Mouse (Mus musculus): Measurements from ENCODE around the gene Lrguk. TPM values are rescaled to one million over a fixed set of nuclear protein-coding genes. Genes with fewer than 3 reads are reported as not detected.

The Lrguk gene
- total RNA-seq, 2 experiments from 2014 or later = 0.44 TPM; not detected in 1

GRCm38 (mm10) chr6:34046551-34047186 lies 17.4 kb downstream of the Lrguk start:
- ATAC-seq (replicated peaks; ENCODE audit: low FRiP score, low TSS enrichment, poor library complexity, severe bottlenecking) = no peak

- no peak for ATAC-seq (replicated peaks; ENCODE audit: low FRiP score, low TSS enrichment, poor library complexity, severe bottlenecking)
These were observed 20.2 kb downstream of the Lrguk start for GRCm38 (mm10) chr6:34049433-34049832.

GRCm38 (mm10) chr6:34059741-34060140 lies 30.5 kb downstream of the Lrguk start:
- ATAC-seq (replicated peaks; ENCODE audit: low FRiP score, low TSS enrichment, poor library complexity, severe bottlenecking) = no peak

GRCm38 (mm10) chr6:34066790-34067189 lies 37.5 kb downstream of the Lrguk start:
- ATAC-seq (replicated peaks; ENCODE audit: low FRiP score, low TSS enrichment, poor library complexity, severe bottlenecking) = no peak

GRCm38 (mm10) chr6:34067271-34067670 lies 38.0 kb downstream of the Lrguk start:
- ATAC-seq (replicated peaks; ENCODE audit: low FRiP score, low TSS enrichment, poor library complexity, severe bottlenecking) = no peak

- ATAC-seq (replicated peaks; ENCODE audit: low FRiP score, low TSS enrichment, poor library complexity, severe bottlenecking) = no peak
These were observed 42.7 kb downstream of the Lrguk start for GRCm38 (mm10) chr6:34071936-34072335.

- no peak for ATAC-seq (replicated peaks; ENCODE audit: low FRiP score, low TSS enrichment, poor library complexity, severe bottlenecking)
These were observed 44.7 kb downstream of the Lrguk start for GRCm38 (mm10) chr6:34073931-34074442.

- ATAC-seq (replicated peaks; ENCODE audit: low FRiP score, low TSS enrichment, poor library complexity, severe bottlenecking) = no peak
These were observed 46.3 kb downstream of the Lrguk start for GRCm38 (mm10) chr6:34075520-34075919.

GRCm38 (mm10) chr6:34083471-34083870 lies 54.2 kb downstream of the Lrguk start:
- no peak for ATAC-seq (replicated peaks; ENCODE audit: low FRiP score, low TSS enrichment, poor library complexity, severe bottlenecking)

- ATAC-seq (replicated peaks; ENCODE audit: low FRiP score, low TSS enrichment, poor library complexity, severe bottlenecking) = no peak
These were observed 58.5 kb downstream of the Lrguk start for GRCm38 (mm10) chr6:34087701-34088100.

- no peak for ATAC-seq (replicated peaks; ENCODE audit: low FRiP score, low TSS enrichment, poor library complexity, severe bottlenecking)
These were observed 59.7 kb downstream of the Lrguk start for GRCm38 (mm10) chr6:34088986-34089385.

GRCm38 (mm10) chr6:34091537-34091936 lies 62.3 kb downstream of the Lrguk start:
- no peak for ATAC-seq (replicated peaks; ENCODE audit: low FRiP score, low TSS enrichment, poor library complexity, severe bottlenecking)

GRCm38 (mm10) chr6:34096274-34096673 lies 67.0 kb downstream of the Lrguk start:
- no peak for ATAC-seq (replicated peaks; ENCODE audit: low FRiP score, low TSS enrichment, poor library complexity, severe bottlenecking)

GRCm38 (mm10) chr6:34096905-34097304 lies 67.7 kb downstream of the Lrguk start:
- no peak for ATAC-seq (replicated peaks; ENCODE audit: low FRiP score, low TSS enrichment, poor library complexity, severe bottlenecking)

GRCm38 (mm10) chr6:34099725-34100124 lies 70.5 kb downstream of the Lrguk start:
- no peak for ATAC-seq (replicated peaks; ENCODE audit: low FRiP score, low TSS enrichment, poor library complexity, severe bottlenecking)

GRCm38 (mm10) chr6:34101531-34102396 lies 72.5 kb downstream of the Lrguk start:
- ATAC-seq (replicated peaks; ENCODE audit: low FRiP score, low TSS enrichment, poor library complexity, severe bottlenecking) = no peak

GRCm38 (mm10) chr6:34103251-34103920 lies 74.1 kb downstream of the Lrguk start:
- ATAC-seq (replicated peaks; ENCODE audit: low FRiP score, low TSS enrichment, poor library complexity, severe bottlenecking) = no peak

GRCm38 (mm10) chr6:34110571-34110970 lies 81.3 kb downstream of the Lrguk start:
- no peak for ATAC-seq (replicated peaks; ENCODE audit: low FRiP score, low TSS enrichment, poor library complexity, severe bottlenecking)

GRCm38 (mm10) chr6:34111406-34111805 lies 82.2 kb downstream of the Lrguk start:
- ATAC-seq (replicated peaks; ENCODE audit: low FRiP score, low TSS enrichment, poor library complexity, severe bottlenecking) = no peak

- ATAC-seq (replicated peaks; ENCODE audit: low FRiP score, low TSS enrichment, poor library complexity, severe bottlenecking) = no peak
These were observed 87.7 kb downstream of the Lrguk start for GRCm38 (mm10) chr6:34116838-34117478.

Measured in megakaryocyte-erythroid progenitor cell, adult 5-6 weeks (primary cell).